Mouse (Mus musculus) cerebellum, adult 2 months (tissue): ENCODE measurements around the gene Tns1. TPM values are rescaled to one million over a fixed set of nuclear protein-coding genes. Genes with fewer than 3 reads are reported as not detected.
A peak's percentile ranks its signal among the peaks of the same experiment; 100 is the strongest.

Source experiments
- DNase-seq, 2 experiments: peaks; one replicate each; pipeline ENCODE4 v3.0.0; 2021
- H3K27ac ChIP-seq: fragments of 200-500 bp; 2 replicates; pipeline ENCODE4 v1.5.1; 2012; ENCODE audit warnings: low read length, control low read depth, inconsistent platforms; ENCODE audit not compliant: insufficient read depth
- H3K27me3 ChIP-seq: fragments of 200-500 bp; 2 replicates; pipeline ENCODE4 v1.6.1; 2012; ENCODE audit warnings: inconsistent platforms, mild to moderate bottlenecking, low read length, moderate library complexity; ENCODE audit not compliant: control insufficient read depth, insufficient read depth
- H3K4me1 ChIP-seq: fragments of 200-500 bp; 2 replicates; pipeline ENCODE4 v1.6.1; 2011; ENCODE audit warnings: low read length; ENCODE audit not compliant: control insufficient read depth, insufficient read depth
- H3K4me3 ChIP-seq: fragments of 200-500 bp; replicated peaks from 2 replicates; pipeline ENCODE3; 2011; ENCODE audit warnings: mild to moderate bottlenecking, low read depth, low read length, control low read depth; ENCODE audit not compliant: insufficient read depth
- CTCF ChIP-seq: fragments of 200-500 bp; IDR thresholded peaks from 2 replicates; pipeline ENCODE4 v1.5.1; 2011; ENCODE audit warnings: low read depth, mild to moderate bottlenecking, control low read depth, low read length, moderate library complexity, borderline replicate concordance; ENCODE audit not compliant: insufficient read depth
- POLR2A ChIP-seq: fragments of 200-500 bp; IDR thresholded peaks from 2 replicates; pipeline ENCODE4 v1.6.1; 2011; ENCODE audit warnings: low read length, control low read depth, borderline replicate concordance; ENCODE audit not compliant: insufficient read depth
- WGBS: fragments of 180-500 bp; shearing (Covaris S2); methylation state at CpG from one replicate; pipeline ENCODE4 v1.1.7; 2018; 5-methylcytosine and 5-hydroxymethylcytosine counted together
- polyA plus RNA-seq: library from polyadenylated mRNA; depleted of rRNA; stranded (reverse); fragments of >200 nt; gene quantifications from 2 replicates; pipeline ENCODE4 v1.2.3, GENCODE M21; 2012

Tns1 gene
- polyA plus RNA-seq, 1 experiment, result 25.1 TPM

GRCm38 (mm10) chr1:74028118-74028880, 96.0 kb downstream of the Tns1 start:
- 70% methylated on average over 13 of the region's 13 CpGs for WGBS
- Histone ChIP-seq H3K27me3 (no peaks in the 10 kb centered on the region), H3K4me3 (no peak overlapping the region), H3K27ac (no peak overlapping the region), H3K4me1 (peaks cover 6% of the 10 kb centered on the region; the same call in 1 of the 2 replicates)
- TF ChIP-seq CTCF (no peak), POLR2A (no peak)
- no peak for DNase-seq

- Histone ChIP-seq H3K4me1 (peaks cover 6% of the 10 kb centered on the region; the same call in 1 of the 2 replicates), H3K27me3 (no peaks in the 10 kb centered on the region), H3K4me3 (no peak overlapping the region), H3K27ac (no peak overlapping the region)
- DNase-seq, result peak; percentile 24 to 47
- TF ChIP-seq CTCF (no peak), POLR2A (no peak)
- WGBS, result 12% methylated on average over 11 of the region's 11 CpGs
Observed at GRCm38 (mm10) chr1:74027559-74028091, 96.6 kb downstream of the Tns1 start.

DNA sequence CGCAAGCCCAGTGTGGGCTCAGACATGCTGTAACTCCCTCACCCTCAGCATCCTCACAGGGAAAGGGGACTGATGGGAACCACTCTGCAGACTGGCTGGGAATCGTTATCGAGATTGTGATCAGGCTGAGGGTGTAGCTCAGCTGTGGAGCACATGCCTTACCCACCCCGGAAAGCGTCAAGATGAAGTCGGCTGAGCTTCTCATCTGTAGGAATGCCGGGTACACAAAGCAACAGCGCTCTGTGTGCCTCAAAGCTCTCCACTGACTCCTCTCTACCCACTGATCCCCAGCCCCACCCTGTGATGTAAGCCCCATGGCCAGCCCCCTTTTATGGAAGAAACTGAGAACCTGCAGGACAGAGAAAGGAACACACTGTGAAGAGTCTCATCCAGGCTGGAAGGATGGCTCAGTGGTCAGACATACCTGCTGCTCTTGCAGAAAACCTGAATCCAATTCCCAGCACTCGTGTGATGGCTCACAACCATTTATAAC, 97.5 kb downstream of the Tns1 start:
- Histone ChIP-seq H3K27me3 (no peaks in the 10 kb centered on the region), H3K4me1 (peaks cover 6% of the 10 kb centered on the region; the same call in 1 of the 2 replicates), H3K4me3 (no peak overlapping the region), H3K27ac (no peak overlapping the region)
- no peak for DNase-seq
- TF ChIP-seq POLR2A (no peak), CTCF (no peak)
- 80% methylated on average over 9 of the region's 9 CpGs for WGBS

GRCm38 (mm10) chr1:74025651-74026226, 98.5 kb downstream of the Tns1 start:
- no peak overlapping the region for H3K27ac ChIP-seq
- DNase-seq, result no peak
- H3K27me3 ChIP-seq, result no peaks in the 10 kb centered on the region
- WGBS, result 76% methylated on average over 4 of the region's 4 CpGs
- no peak for TF ChIP-seq CTCF
- TF ChIP-seq POLR2A, result no peak
- H3K4me3 ChIP-seq, result no peak overlapping the region
- H3K4me1 ChIP-seq, result peaks cover 6% of the 10 kb centered on the region; the same call in 1 of the 2 replicates

GRCm38 (mm10) chr1:74025227-74025626, 99.0 kb downstream of the Tns1 start:
- no peaks in the 10 kb centered on the region for H3K27me3 ChIP-seq
- DNase-seq, result no peak
- no peak overlapping the region for H3K4me3 ChIP-seq
- no peak overlapping the region for H3K27ac ChIP-seq
- peaks cover 6% of the 10 kb centered on the region; the same call in 1 of the 2 replicates for H3K4me1 ChIP-seq
- TF ChIP-seq POLR2A (no peak), CTCF (no peak)
- 88% methylated on average over 6 of the region's 6 CpGs for WGBS

- 88% methylated on average over 10 of the region's 10 CpGs for WGBS
- TF ChIP-seq CTCF, result no peak
- no peak for TF ChIP-seq POLR2A
- Histone ChIP-seq H3K27ac (no peak overlapping the region), H3K27me3 (no peaks in the 10 kb centered on the region), H3K4me3 (no peak overlapping the region), H3K4me1 (peaks cover 6% of the 10 kb centered on the region; the same call in 1 of the 2 replicates)
- DNase-seq, result no peak
Observed at GRCm38 (mm10) chr1:74024452-74025190, 99.6 kb downstream of the Tns1 start.

- Histone ChIP-seq H3K4me1 (peaks cover 6% of the 10 kb centered on the region; the same call in 1 of the 2 replicates), H3K27ac (no peak overlapping the region), H3K27me3 (no peaks in the 10 kb centered on the region), H3K4me3 (no peak overlapping the region)
- TF ChIP-seq CTCF, result no peak
- no peak for TF ChIP-seq POLR2A
- no peak for DNase-seq
- WGBS, result 61% methylated on average over 3 of the region's 3 CpGs
Observed at GRCm38 (mm10) chr1:74022998-74023397, 101.3 kb downstream of the Tns1 start.
